Mouse (Mus musculus) thymus, adult 2 months (tissue): ENCODE results near the gene Catsperd. TPM values are rescaled to one million over a fixed set of nuclear protein-coding genes. Genes with fewer than 3 reads are reported as not detected.

ENCODE experiments used
- DNase-seq: peaks from one replicate; pipeline ENCODE4 v3.0.0; 2021
- H3K27ac ChIP-seq: fragments of 200-500 bp; 2 replicates; pipeline ENCODE4 v1.5.1; 2012; ENCODE audit warnings: low read length, control low read depth; ENCODE audit not compliant: control insufficient read depth, insufficient read depth
- H3K27me3 ChIP-seq: fragments of 200-500 bp; 2 replicates; pipeline ENCODE4 v1.6.1; 2012; ENCODE audit warnings: mild to moderate bottlenecking, low read length, moderate library complexity, mixed read lengths; ENCODE audit not compliant: control insufficient read depth, insufficient read depth
- H3K36me3 ChIP-seq: fragments of 200-500 bp; 2 replicates; pipeline ENCODE4 v1.6.1; 2012; ENCODE audit warnings: mild to moderate bottlenecking, low read length, moderate library complexity; ENCODE audit not compliant: control insufficient read depth, insufficient read depth
- H3K4me1 ChIP-seq: fragments of 200-500 bp; replicated peaks from 2 replicates; pipeline ENCODE4 v1.6.1; 2012; ENCODE audit warnings: low read length; ENCODE audit not compliant: control insufficient read depth, insufficient read depth
- H3K4me3 ChIP-seq: fragments of 200-500 bp; 2 replicates; pipeline ENCODE4 v1.5.1; 2012; ENCODE audit warnings: mild to moderate bottlenecking, low read length, control low read depth, moderate library complexity; ENCODE audit not compliant: control insufficient read depth, insufficient read depth
- CTCF ChIP-seq: fragments of 200-500 bp; IDR thresholded peaks from 2 replicates; pipeline ENCODE4 v1.5.1; 2012; ENCODE audit warnings: mild to moderate bottlenecking, control low read depth, low read length, moderate library complexity, borderline replicate concordance; ENCODE audit not compliant: control insufficient read depth, poor library complexity, insufficient read depth; ENCODE audit errors: extremely low read depth
- POLR2A ChIP-seq: fragments of 200-500 bp; IDR thresholded peaks from 2 replicates; pipeline ENCODE4 v1.6.1; 2012; ENCODE audit warnings: mild to moderate bottlenecking, low read length, control low read depth, moderate library complexity; ENCODE audit not compliant: control insufficient read depth, poor library complexity, insufficient read depth; ENCODE audit errors: extremely low read depth
- WGBS: fragments of 180-500 bp; shearing (Covaris S2); methylation state at CpG from one replicate; pipeline ENCODE4 v1.1.7; 2018; 5-methylcytosine and 5-hydroxymethylcytosine counted together
- polyA plus RNA-seq: library from polyadenylated mRNA; depleted of rRNA; stranded (reverse); fragments of >200 nt; gene quantifications from 2 replicates; pipeline ENCODE4 v1.2.3, GENCODE M21; 2012

Gene Catsperd
- polyA plus RNA-seq, 1 experiment = 0.51 TPM

GRCm38 (mm10) chr17:56688689-56689088, 60.7 kb downstream of the Catsperd start:
- H3K27ac ChIP-seq = no peak overlapping the region
- TF ChIP-seq POLR2A = no peak
- TF ChIP-seq CTCF = no peak
- peaks cover 3% of the 10 kb centered on the region for H3K4me1 ChIP-seq
- no peaks in the 10 kb centered on the region for H3K27me3 ChIP-seq
- peaks cover 45% of the 10 kb centered on the region for H3K36me3 ChIP-seq
- no peak for DNase-seq
- H3K4me3 ChIP-seq = no peak overlapping the region
- WGBS = 75% methylated on average over 2 of the region's 2 CpGs

- Histone ChIP-seq H3K4me3 (no peak overlapping the region), H3K27ac (no peak overlapping the region), H3K27me3 (no peaks in the 10 kb centered on the region), H3K4me1 (no peaks in the 10 kb centered on the region), H3K36me3 (peaks cover 55% of the 10 kb centered on the region)
- WGBS = 67% methylated on average over 1 of the region's 1 CpGs
- TF ChIP-seq CTCF (no peak), POLR2A (no peak)
- no peak for DNase-seq
Observed at GRCm38 (mm10) chr17:56693395-56693794, 65.5 kb downstream of the Catsperd start.

- DNase-seq = no peak
- H3K4me3 ChIP-seq = no peak overlapping the region
- no peak overlapping the region for H3K27ac ChIP-seq
- TF ChIP-seq POLR2A (no peak), CTCF (no peak)
- H3K27me3 ChIP-seq = no peaks in the 10 kb centered on the region
- H3K36me3 ChIP-seq = peaks cover 58% of the 10 kb centered on the region
- no peaks in the 10 kb centered on the region for H3K4me1 ChIP-seq
- 55% methylated on average over 6 of the region's 6 CpGs for WGBS
Observed at GRCm38 (mm10) chr17:56693851-56694310, 65.9 kb downstream of the Catsperd start.

- H3K27me3 ChIP-seq = no peaks in the 10 kb centered on the region
- DNase-seq = no peak
- H3K4me3 ChIP-seq = no peak overlapping the region
- peaks cover 87% of the 10 kb centered on the region for H3K36me3 ChIP-seq
- no peaks in the 10 kb centered on the region for H3K4me1 ChIP-seq
- WGBS = 94% methylated on average over 2 of the region's 2 CpGs
- TF ChIP-seq POLR2A (no peak), CTCF (no peak)
- H3K27ac ChIP-seq = no peak overlapping the region
Observed at GRCm38 (mm10) chr17:56700451-56700850, 72.5 kb downstream of the Catsperd start.

- H3K27ac ChIP-seq = no peak overlapping the region
- H3K36me3 ChIP-seq = peaks cover 88% of the 10 kb centered on the region
- DNase-seq = no peak
- WGBS = 92% methylated on average over 4 of the region's 4 CpGs
- no peak for TF ChIP-seq POLR2A
- TF ChIP-seq CTCF = no peak
- no peaks in the 10 kb centered on the region for H3K27me3 ChIP-seq
- H3K4me3 ChIP-seq = no peak overlapping the region
- H3K4me1 ChIP-seq = no peaks in the 10 kb centered on the region
Observed at GRCm38 (mm10) chr17:56703038-56703437, 75.1 kb downstream of the Catsperd start.

GRCm38 (mm10) chr17:56706515-56706914, 78.6 kb downstream of the Catsperd start:
- Histone ChIP-seq H3K4me1 (no peaks in the 10 kb centered on the region), H3K4me3 (no peak overlapping the region), H3K36me3 (peaks cover 87% of the 10 kb centered on the region), H3K27me3 (no peaks in the 10 kb centered on the region), H3K27ac (no peak overlapping the region)
- TF ChIP-seq POLR2A (no peak), CTCF (no peak)
- no peak for DNase-seq
- WGBS = 100% methylated on average over 1 of the region's 1 CpGs

- H3K27me3 ChIP-seq = no peaks in the 10 kb centered on the region
- 92% methylated on average over 4 of the region's 4 CpGs for WGBS
- no peak for TF ChIP-seq CTCF
- no peak for TF ChIP-seq POLR2A
- no peak overlapping the region for H3K4me3 ChIP-seq
- no peaks in the 10 kb centered on the region for H3K4me1 ChIP-seq
- DNase-seq = no peak
- H3K36me3 ChIP-seq = peaks cover 77% of the 10 kb centered on the region
- no peak overlapping the region for H3K27ac ChIP-seq
Observed at GRCm38 (mm10) chr17:56708692-56709091, 80.7 kb downstream of the Catsperd start.
